Mouse (Mus musculus) liver, embryonic 12.5 days (tissue): ENCODE data around the gene Adcy9. TPM values are rescaled to one million over a fixed set of nuclear protein-coding genes. Genes with fewer than 3 reads are reported as not detected.

Source experiments
- polyA plus RNA-seq: library from polyadenylated mRNA; unstranded; fragments of >200 nt; fragmentation: Nextera tagmentation; extraction: Ambion mirVana; gene quantifications from 2 replicates; pipeline ENCODE4 v1.2.1, GENCODE M21; 2016

Adcy9 gene
- polyA plus RNA-seq, 1 experiment from 2014 or later: 1.6 TPM

Other genes starting within 250 kb of the Adcy9 start
- gene Crebbp, start 206.5 kb downstream of the Adcy9 start, polyA plus RNA-seq: 11.6 and 12.1 TPM in 2 replicates
- gene Srl, start 121.3 kb upstream of the Adcy9 start, polyA plus RNA-seq: 5.1 and 5.6 TPM in 2 replicates
- 13.3 and 14.3 TPM in 2 replicates for gene Tfap4, start 139.4 kb upstream of the Adcy9 start, polyA plus RNA-seq
- gene Glis2, start 174.2 kb upstream of the Adcy9 start, polyA plus RNA-seq: 6.1 and 7.3 TPM in 2 replicates
- gene Pam16, start 204.5 kb upstream of the Adcy9 start, polyA plus RNA-seq: 76.2 and 81.9 TPM in 2 replicates
- 4.7 and 5.0 TPM in 2 replicates for gene Vasn, start 219.4 kb upstream of the Adcy9 start, polyA plus RNA-seq
- gene Dnaja3, start 219.5 kb upstream of the Adcy9 start, polyA plus RNA-seq: 69.2 and 74.2 TPM in 2 replicates